Mouse (Mus musculus): ENCODE results near the gene Kcna5. TPM values are rescaled to one million over a fixed set of nuclear protein-coding genes. Genes with fewer than 3 reads are reported as not detected.

The Kcna5 gene
- total RNA-seq, 1 experiment = not detected

- no peak overlapping the region for H3K4me3 ChIP-seq (ENCODE audit: insufficient read depth in 1 of 2, low read depth in 1 of 2, low read length in 2 of 2, poor library complexity in 1 of 2, severe bottlenecking in 1 of 2)
- no peak overlapping the region for H3K9ac ChIP-seq (ENCODE audit: insufficient read depth, low read depth, low read length, poor library complexity, severe bottlenecking)
- no peaks in the 10 kb centered on the region for H3K36me3 ChIP-seq (ENCODE audit: control insufficient read depth, insufficient read depth, low read length, poor library complexity, severe bottlenecking)
- no peak overlapping the region for H3K27ac ChIP-seq (ENCODE audit: insufficient read depth, low read depth, low read length, poor library complexity, severe bottlenecking)
- H3K4me1 ChIP-seq (ENCODE audit: control insufficient read depth in 2 of 2, insufficient read depth in 2 of 2, low read length in 2 of 2, poor library complexity in 1 of 2) = no peaks in the 10 kb centered on the region
- in situ Hi-C loops (cut with MboI; ENCODE audit: low sequenced_read_pairs in 2 of 2, unreplicated experiment in 2 of 2) = loop anchor here in 1 of 2 experiments (5.0 kb wide), 1 partner anchor 50 kb away; no protein-coding TSS in a partner anchor
- TF ChIP-seq ZNF384 (IDR thresholded peaks at IDR 0.05; ENCODE audit: low read depth, low read length) (no peak), CHD2 (IDR thresholded peaks at IDR 0.05; ENCODE audit: low read depth, low read length) (no peak), MAFK (IDR thresholded peaks at IDR 0.05; ENCODE audit: insufficient read depth, low read depth, low read length) (no peak), HCFC1 (IDR thresholded peaks at IDR 0.05; ENCODE audit: borderline replicate concordance, insufficient read depth, low read length) (no peak), ZC3H11A (IDR thresholded peaks at IDR 0.05; ENCODE audit: borderline replicate concordance, low read depth, low read length) (no peak)
- no peaks in the 10 kb centered on the region for H3K9me3 ChIP-seq (ENCODE audit: control insufficient read depth, insufficient read depth, low read depth, low read length)
- peak; percentile 31 for DNase-seq (ENCODE audit: low read depth, low spot score)
These were observed 16.7 kb upstream of the Kcna5 start for GRCm38 (mm10) chr6:126551862-126552395.

GRCm38 (mm10) chr6:126544107-126545036 lies 9.2 kb upstream of the Kcna5 start:
- H3K36me3 ChIP-seq (ENCODE audit: control insufficient read depth, insufficient read depth, low read length, poor library complexity, severe bottlenecking) = no peaks in the 10 kb centered on the region
- in situ Hi-C loops (cut with MboI; ENCODE audit: low sequenced_read_pairs in 2 of 2, unreplicated experiment in 2 of 2) = no loop called here
- H3K9me3 ChIP-seq (ENCODE audit: control insufficient read depth, insufficient read depth, low read depth, low read length) = no peaks in the 10 kb centered on the region
- TF ChIP-seq ZNF384 (IDR thresholded peaks at IDR 0.05; ENCODE audit: low read depth, low read length) = no peak
- TF ChIP-seq MAFK (IDR thresholded peaks at IDR 0.05; ENCODE audit: insufficient read depth, low read depth, low read length) = no peak
- TF ChIP-seq CHD2 (IDR thresholded peaks at IDR 0.05; ENCODE audit: low read depth, low read length) = no peak
- no peak for TF ChIP-seq HCFC1 (IDR thresholded peaks at IDR 0.05; ENCODE audit: borderline replicate concordance, insufficient read depth, low read length)
- no peak for TF ChIP-seq ZC3H11A (IDR thresholded peaks at IDR 0.05; ENCODE audit: borderline replicate concordance, low read depth, low read length)
- no peak overlapping the region for H3K4me3 ChIP-seq (ENCODE audit: insufficient read depth in 1 of 2, low read depth in 1 of 2, low read length in 2 of 2, poor library complexity in 1 of 2, severe bottlenecking in 1 of 2)
- H3K9ac ChIP-seq (ENCODE audit: insufficient read depth, low read depth, low read length, poor library complexity, severe bottlenecking) = no peak overlapping the region
- no peak overlapping the region for H3K27ac ChIP-seq (ENCODE audit: insufficient read depth, low read depth, low read length, poor library complexity, severe bottlenecking)
- no peaks in the 10 kb centered on the region for H3K4me1 ChIP-seq (ENCODE audit: control insufficient read depth in 2 of 2, insufficient read depth in 2 of 2, low read length in 2 of 2, poor library complexity in 1 of 2)
- DNase-seq (ENCODE audit: low read depth, low spot score) = no peak

GRCm38 (mm10) chr6:126542724-126543123 lies 7.5 kb upstream of the Kcna5 start:
- Histone ChIP-seq H3K27ac (ENCODE audit: insufficient read depth, low read depth, low read length, poor library complexity, severe bottlenecking) (no peak overlapping the region), H3K9ac (ENCODE audit: insufficient read depth, low read depth, low read length, poor library complexity, severe bottlenecking) (no peak overlapping the region), H3K36me3 (ENCODE audit: control insufficient read depth, insufficient read depth, low read length, poor library complexity, severe bottlenecking) (no peaks in the 10 kb centered on the region), H3K9me3 (ENCODE audit: control insufficient read depth, insufficient read depth, low read depth, low read length) (no peaks in the 10 kb centered on the region), H3K4me3 (ENCODE audit: insufficient read depth in 1 of 2, low read depth in 1 of 2, low read length in 2 of 2, poor library complexity in 1 of 2, severe bottlenecking in 1 of 2) (no peak overlapping the region), H3K4me1 (ENCODE audit: control insufficient read depth in 2 of 2, insufficient read depth in 2 of 2, low read length in 2 of 2, poor library complexity in 1 of 2) (no peaks in the 10 kb centered on the region)
- DNase-seq (ENCODE audit: low read depth, low spot score) = no peak
- in situ Hi-C loops (cut with MboI; ENCODE audit: low sequenced_read_pairs in 2 of 2, unreplicated experiment in 2 of 2) = no loop called here
- TF ChIP-seq ZNF384 (IDR thresholded peaks at IDR 0.05; ENCODE audit: low read depth, low read length) (no peak), ZC3H11A (IDR thresholded peaks at IDR 0.05; ENCODE audit: borderline replicate concordance, low read depth, low read length) (no peak), HCFC1 (IDR thresholded peaks at IDR 0.05; ENCODE audit: borderline replicate concordance, insufficient read depth, low read length) (no peak), CHD2 (IDR thresholded peaks at IDR 0.05; ENCODE audit: low read depth, low read length) (no peak), MAFK (IDR thresholded peaks at IDR 0.05; ENCODE audit: insufficient read depth, low read depth, low read length) (no peak)

GRCm38 (mm10) chr6:126537512-126537911 lies 2.3 kb upstream of the Kcna5 start:
- no peak overlapping the region for H3K27ac ChIP-seq (ENCODE audit: insufficient read depth, low read depth, low read length, poor library complexity, severe bottlenecking)
- DNase-seq (ENCODE audit: low read depth, low spot score) = no peak
- TF ChIP-seq MAFK (IDR thresholded peaks at IDR 0.05; ENCODE audit: insufficient read depth, low read depth, low read length) = no peak
- TF ChIP-seq ZNF384 (IDR thresholded peaks at IDR 0.05; ENCODE audit: low read depth, low read length) = no peak
- TF ChIP-seq CHD2 (IDR thresholded peaks at IDR 0.05; ENCODE audit: low read depth, low read length) = no peak
- no peak for TF ChIP-seq HCFC1 (IDR thresholded peaks at IDR 0.05; ENCODE audit: borderline replicate concordance, insufficient read depth, low read length)
- H3K36me3 ChIP-seq (ENCODE audit: control insufficient read depth, insufficient read depth, low read length, poor library complexity, severe bottlenecking) = no peaks in the 10 kb centered on the region
- H3K9ac ChIP-seq (ENCODE audit: insufficient read depth, low read depth, low read length, poor library complexity, severe bottlenecking) = no peak overlapping the region
- H3K4me3 ChIP-seq (ENCODE audit: insufficient read depth in 1 of 2, low read depth in 1 of 2, low read length in 2 of 2, poor library complexity in 1 of 2, severe bottlenecking in 1 of 2) = no peak overlapping the region
- H3K9me3 ChIP-seq (ENCODE audit: control insufficient read depth, insufficient read depth, low read depth, low read length) = no peaks in the 10 kb centered on the region
- peaks cover 0 to 4% of the 10 kb centered on the region in 2 experiments; a peak in 1 of 4 replicates for H3K4me1 ChIP-seq (ENCODE audit: control insufficient read depth in 2 of 2, insufficient read depth in 2 of 2, low read length in 2 of 2, poor library complexity in 1 of 2)
- in situ Hi-C loops (cut with MboI; ENCODE audit: low sequenced_read_pairs in 2 of 2, unreplicated experiment in 2 of 2) = no loop called here

Measured in ES-E14 (cell line).